Mouse (Mus musculus): ENCODE measurements around the gene Spats2. TPM values are rescaled to one million over a fixed set of nuclear protein-coding genes. Genes with fewer than 3 reads are reported as not detected.
"Not testable (repeated sequence)": the region's sequence is repeated elsewhere in the genome, so short reads cannot be mapped to it uniquely, and the experiment has no call there.

Gene Spats2
- polyA plus RNA-seq, 1 experiment from 2014 or later = 51.0 TPM

DNA sequence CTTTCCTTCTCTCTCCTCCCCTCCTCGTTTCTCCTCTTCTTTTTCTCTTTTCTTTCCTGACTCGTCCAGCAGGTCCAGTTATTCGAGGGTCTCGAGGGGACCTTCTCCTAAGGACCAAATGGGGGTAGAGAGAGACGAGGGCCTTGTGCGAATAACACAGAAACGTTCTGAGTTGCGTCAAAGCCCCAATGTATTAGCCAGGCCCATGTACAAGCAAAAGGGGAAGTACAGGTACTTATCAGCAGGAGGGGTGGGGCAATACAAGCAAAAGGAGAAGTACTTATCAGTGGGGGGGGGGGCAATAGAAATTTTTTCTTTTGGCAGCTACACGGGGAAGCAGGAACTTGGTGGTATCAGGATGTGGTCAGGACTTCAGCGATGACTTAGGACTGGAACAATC is 28.8 kb downstream of the Spats2 start:
- H3K4me1 ChIP-seq; H3K27ac ChIP-seq; H3K9ac ChIP-seq; H3K4me3 ChIP-seq; H3K4me2 ChIP-seq; ATAC-seq (ENCODE audit: insufficient number of reproducible peaks, insufficient read depth, low FRiP score, low TSS enrichment, low read depth); H3K9me3 ChIP-seq; H3K27me3 ChIP-seq: not testable (repeated sequence)
- WGBS = 91% methylated on average over 10 of the region's 10 CpGs
- peaks cover 35% of the 10 kb centered on the region for H3K36me3 ChIP-seq

DNA sequence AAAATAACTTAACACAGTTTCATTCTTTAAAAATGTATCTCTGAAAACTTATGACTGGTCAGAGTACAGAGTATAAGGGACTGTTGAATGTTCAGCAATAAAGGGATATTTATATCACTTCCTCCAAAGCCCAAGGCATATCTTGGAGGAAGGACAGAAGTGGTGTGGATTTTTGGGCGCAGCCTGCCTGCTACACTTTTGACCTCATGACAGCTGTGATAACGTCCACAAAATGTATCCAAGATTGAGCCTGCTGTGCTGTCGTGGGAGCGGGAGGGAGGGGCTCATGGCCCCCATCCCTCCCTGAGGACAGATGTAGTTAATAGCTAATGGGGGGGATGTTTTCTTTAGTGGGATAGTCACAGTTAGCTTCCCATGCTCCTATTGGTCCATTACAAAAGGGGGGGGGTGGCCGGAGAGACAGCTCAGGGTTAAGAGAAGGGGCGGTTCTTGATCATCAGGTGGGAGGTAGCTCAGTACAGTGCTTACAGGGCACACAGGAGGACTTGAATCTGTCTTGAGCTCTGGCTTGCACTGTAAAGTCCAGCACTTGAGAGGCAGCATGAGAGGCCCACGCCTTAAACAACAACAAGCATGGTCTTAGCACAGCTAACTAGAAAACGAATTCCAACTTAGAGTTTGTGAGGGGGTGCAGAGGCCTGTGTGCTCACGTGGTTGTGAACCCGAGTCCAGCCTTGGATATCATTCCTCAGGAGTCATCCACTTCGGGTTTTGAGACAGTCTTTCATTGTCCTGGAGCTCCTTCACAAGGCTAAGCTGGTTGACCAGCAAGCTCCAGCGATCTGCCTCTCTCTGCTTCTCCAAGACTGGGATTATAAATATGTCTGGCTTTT is 38.0 kb downstream of the Spats2 start:
- H3K9me3 ChIP-seq = no peaks in the 10 kb centered on the region
- no peak for ATAC-seq (ENCODE audit: insufficient number of reproducible peaks, insufficient read depth, low FRiP score, low TSS enrichment, low read depth)
- H3K9ac ChIP-seq = no peak overlapping the region
- H3K36me3 ChIP-seq = peaks cover 24% of the 10 kb centered on the region
- no peak overlapping the region for H3K4me3 ChIP-seq
- H3K4me1 ChIP-seq = no peaks in the 10 kb centered on the region
- no peak overlapping the region for H3K4me2 ChIP-seq
- no peaks in the 10 kb centered on the region for H3K27me3 ChIP-seq
- 76% methylated on average over 12 of the region's 12 CpGs for WGBS
- H3K27ac ChIP-seq = no peak overlapping the region

DNA sequence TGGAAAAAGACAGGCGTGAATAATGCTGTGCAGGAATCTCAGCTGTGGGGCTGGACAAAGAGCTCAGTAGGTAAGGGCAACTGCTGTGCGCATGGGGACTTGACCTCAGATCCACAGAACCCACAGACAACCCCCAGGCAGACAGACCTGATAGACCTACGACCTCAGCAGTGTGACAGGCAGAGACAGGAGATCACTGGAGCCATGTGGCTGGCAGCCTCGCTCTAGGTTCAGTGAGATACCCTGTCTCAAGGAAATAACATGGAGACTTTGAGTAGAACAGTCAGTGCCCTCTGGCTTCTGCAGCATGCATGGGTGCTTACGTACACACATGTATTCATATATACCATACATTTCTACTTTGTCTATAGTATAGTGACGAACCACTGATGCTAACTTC is 46.4 kb downstream of the Spats2 start:
- ATAC-seq (ENCODE audit: insufficient number of reproducible peaks, insufficient read depth, low FRiP score, low TSS enrichment, low read depth) = no peak
- no peak overlapping the region for H3K9ac ChIP-seq
- H3K4me3 ChIP-seq = no peak overlapping the region
- peaks cover 55% of the 10 kb centered on the region for H3K36me3 ChIP-seq
- no peaks in the 10 kb centered on the region for H3K27me3 ChIP-seq
- H3K4me1 ChIP-seq = no peaks in the 10 kb centered on the region
- H3K4me2 ChIP-seq = no peak overlapping the region
- H3K27ac ChIP-seq = no peak overlapping the region
- 0 out of 2 replicates have a peak, but pooled peaks cover 4% of the 10 kb centered on the region for H3K9me3 ChIP-seq
- WGBS = 87% methylated on average over 6 of the region's 6 CpGs

DNA sequence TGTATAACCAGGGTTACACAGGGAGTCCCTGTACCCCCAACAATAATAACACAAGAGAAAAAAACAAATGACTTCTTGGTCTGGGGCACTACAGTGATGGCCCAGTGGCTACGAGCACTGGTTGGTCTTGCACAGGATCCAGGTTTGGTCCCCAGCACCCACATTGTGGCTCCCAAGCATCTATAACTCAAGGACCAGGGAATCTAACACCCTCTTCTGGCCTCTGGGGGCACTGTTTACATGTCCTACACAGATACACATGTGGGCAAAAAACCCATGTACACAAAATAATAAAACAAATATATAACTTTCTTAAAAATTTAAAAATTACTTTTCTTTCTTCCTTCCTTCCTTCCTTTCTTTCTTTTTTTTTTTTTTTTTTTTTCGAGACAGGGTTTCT is 53.9 kb downstream of the Spats2 start:
- peaks cover 72% of the 10 kb centered on the region for H3K36me3 ChIP-seq
- H3K4me3 ChIP-seq = no peak overlapping the region
- no peak overlapping the region for H3K9ac ChIP-seq
- ATAC-seq (ENCODE audit: insufficient number of reproducible peaks, insufficient read depth, low FRiP score, low TSS enrichment, low read depth) = no peak
- no peaks in the 10 kb centered on the region for H3K27me3 ChIP-seq
- no peaks in the 10 kb centered on the region for H3K9me3 ChIP-seq
- no peaks in the 10 kb centered on the region for H3K4me1 ChIP-seq
- 96% methylated on average over 1 of the region's 2 CpGs for WGBS
- no peak overlapping the region for H3K27ac ChIP-seq
- H3K4me2 ChIP-seq = no peak overlapping the region

DNA sequence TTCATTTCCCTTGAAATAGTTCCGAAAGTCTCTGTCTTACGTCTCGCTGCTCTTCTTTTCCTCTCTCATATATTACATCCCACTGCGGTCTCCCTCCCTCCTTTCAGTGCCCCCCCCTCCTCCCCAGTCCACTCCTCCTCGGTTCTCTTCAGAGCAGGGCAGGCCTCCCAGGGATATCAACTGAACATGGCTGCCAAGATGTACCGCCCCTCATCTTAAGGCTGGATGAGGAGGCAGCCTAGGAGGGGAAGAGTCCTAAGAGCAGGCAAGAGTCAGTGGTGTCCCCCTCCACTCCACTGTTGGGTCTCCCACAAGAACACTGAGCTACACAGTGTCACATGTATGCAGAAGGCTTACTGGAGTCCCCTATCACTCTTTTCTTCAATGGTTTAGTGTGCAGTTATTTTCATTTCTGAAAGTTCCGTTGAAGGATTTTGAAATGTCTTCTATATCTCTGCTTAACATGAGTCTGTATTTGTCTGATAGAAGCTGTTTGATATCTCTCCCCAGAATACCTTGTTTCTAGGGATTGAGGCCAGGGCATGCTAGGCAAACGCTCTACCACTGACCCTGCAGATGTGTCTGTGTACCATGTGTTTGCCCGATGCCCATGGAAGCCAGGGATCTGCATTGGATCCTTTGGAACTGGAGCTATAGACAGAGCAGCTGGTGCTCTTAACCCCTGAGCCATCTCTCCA is 58.6 kb downstream of the Spats2 start:
- 89% methylated on average over 9 of the region's 9 CpGs for WGBS
- H3K4me1 ChIP-seq = no peaks in the 10 kb centered on the region
- H3K9me3 ChIP-seq = no peaks in the 10 kb centered on the region
- H3K4me3 ChIP-seq = no peak overlapping the region
- no peak overlapping the region for H3K9ac ChIP-seq
- H3K27ac ChIP-seq = no peak overlapping the region
- no peak for ATAC-seq (ENCODE audit: insufficient number of reproducible peaks, insufficient read depth, low FRiP score, low TSS enrichment, low read depth)
- H3K4me2 ChIP-seq = no peak overlapping the region
- H3K27me3 ChIP-seq = no peaks in the 10 kb centered on the region
- peaks cover 89% of the 10 kb centered on the region for H3K36me3 ChIP-seq

DNA sequence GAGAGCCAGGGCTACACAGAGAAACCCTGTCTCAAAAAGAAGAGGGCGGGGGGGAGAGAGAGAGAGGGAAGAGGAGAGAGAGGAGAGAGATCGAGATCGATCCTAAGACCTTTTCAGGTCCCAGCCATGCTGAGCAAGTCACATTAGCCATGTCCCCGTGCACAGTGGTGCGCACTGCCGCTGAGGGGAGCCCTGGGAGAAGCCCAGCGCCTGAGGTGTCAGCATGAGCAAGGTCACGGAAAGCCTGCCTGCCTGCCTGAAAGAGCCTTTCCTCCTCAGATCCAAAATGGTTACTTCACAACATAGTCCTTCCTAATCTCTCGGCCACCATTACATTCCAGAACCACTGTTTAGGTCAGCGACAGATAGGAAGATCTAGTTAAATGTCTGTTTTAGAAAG is 68.6 kb downstream of the Spats2 start:
- H3K27me3 ChIP-seq = no peaks in the 10 kb centered on the region
- H3K36me3 ChIP-seq = peaks cover 54% of the 10 kb centered on the region
- H3K4me2 ChIP-seq = no peak overlapping the region
- WGBS = 86% methylated on average over 10 of the region's 10 CpGs
- H3K4me1 ChIP-seq = no peaks in the 10 kb centered on the region
- no peak overlapping the region for H3K9ac ChIP-seq
- no peak overlapping the region for H3K4me3 ChIP-seq
- H3K27ac ChIP-seq = no peak overlapping the region
- H3K9me3 ChIP-seq = no peaks in the 10 kb centered on the region
- no peak for ATAC-seq (ENCODE audit: insufficient number of reproducible peaks, insufficient read depth, low FRiP score, low TSS enrichment, low read depth)

DNA sequence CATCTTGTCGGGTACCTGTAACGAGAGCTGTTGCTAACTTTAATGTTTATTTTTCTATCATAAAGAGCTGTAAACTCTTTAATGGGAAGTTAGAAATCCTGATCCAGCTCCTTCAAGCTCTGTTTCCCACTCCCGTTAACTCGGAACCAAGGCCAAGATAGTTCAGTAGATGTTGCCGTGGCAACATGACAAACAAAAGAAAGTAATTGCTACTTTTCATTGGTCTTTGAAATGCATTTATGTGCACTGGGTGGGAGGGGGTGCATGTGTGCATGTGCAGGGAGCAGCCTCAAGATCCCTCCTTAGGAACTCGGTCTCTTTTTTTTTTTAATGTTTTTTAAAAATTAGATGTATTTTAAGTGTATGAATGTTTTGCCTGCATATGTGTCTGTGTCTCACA is 69.3 kb downstream of the Spats2 start:
- Histone ChIP-seq H3K9ac (no peak overlapping the region), H3K9me3 (no peaks in the 10 kb centered on the region), H3K4me1 (no peaks in the 10 kb centered on the region), H3K27me3 (no peaks in the 10 kb centered on the region), H3K4me3 (no peak overlapping the region), H3K27ac (no peak overlapping the region), H3K4me2 (no peak overlapping the region), H3K36me3 (peaks cover 55% of the 10 kb centered on the region)
- no peak for ATAC-seq (ENCODE audit: insufficient number of reproducible peaks, insufficient read depth, low FRiP score, low TSS enrichment, low read depth)
- WGBS = 78% methylated on average over 6 of the region's 6 CpGs

DNA sequence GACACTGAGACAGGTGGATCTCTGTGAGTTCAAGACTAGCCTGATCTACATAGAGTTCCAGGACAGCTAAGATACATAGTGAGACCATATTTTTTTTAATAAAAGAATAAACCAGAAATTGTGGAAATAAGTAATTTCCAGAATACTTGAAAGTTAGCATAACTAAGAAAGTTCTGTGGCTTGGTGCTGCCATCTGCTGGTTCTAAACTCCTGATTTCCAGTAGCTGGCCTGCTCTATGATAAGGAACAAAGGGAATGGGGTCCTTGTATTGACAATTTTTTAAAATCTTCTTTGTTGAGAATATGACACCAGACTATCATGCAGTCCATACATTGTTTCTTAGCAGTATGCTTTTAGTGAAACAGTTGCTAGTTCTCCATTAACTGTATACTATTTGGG is 73.0 kb downstream of the Spats2 start:
- H3K4me3 ChIP-seq = no peak overlapping the region
- no peaks in the 10 kb centered on the region for H3K27me3 ChIP-seq
- H3K9me3 ChIP-seq = no peaks in the 10 kb centered on the region
- H3K4me2 ChIP-seq = no peak overlapping the region
- H3K4me1 ChIP-seq = no peaks in the 10 kb centered on the region
- ATAC-seq (ENCODE audit: insufficient number of reproducible peaks, insufficient read depth, low FRiP score, low TSS enrichment, low read depth) = no peak
- H3K27ac ChIP-seq = no peak overlapping the region
- H3K36me3 ChIP-seq = peaks cover 48% of the 10 kb centered on the region
- H3K9ac ChIP-seq = no peak overlapping the region

DNA sequence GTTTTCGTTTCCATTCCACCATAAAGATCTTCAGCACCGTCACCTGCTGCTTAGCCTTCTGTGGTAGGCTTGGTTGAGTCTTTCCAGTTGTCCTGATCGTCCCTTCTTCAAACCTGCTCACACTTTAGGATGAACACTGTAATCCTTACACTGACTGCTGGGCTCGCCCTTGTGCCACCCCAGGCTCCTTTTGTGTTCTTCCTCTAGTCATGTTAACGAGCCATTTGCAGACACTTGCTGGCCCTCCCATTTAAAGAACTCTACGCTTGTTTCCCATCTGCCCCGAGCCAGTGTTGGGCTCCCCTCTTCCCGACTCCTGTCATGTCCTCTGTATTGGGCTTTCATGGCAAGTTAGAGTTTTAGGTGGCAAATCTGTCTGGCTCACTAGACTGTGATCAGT is 80.2 kb downstream of the Spats2 start:
- no peaks in the 10 kb centered on the region for H3K4me1 ChIP-seq
- peaks cover 68% of the 10 kb centered on the region for H3K36me3 ChIP-seq
- H3K4me3 ChIP-seq = no peak overlapping the region
- no peaks in the 10 kb centered on the region for H3K9me3 ChIP-seq
- ATAC-seq (ENCODE audit: insufficient number of reproducible peaks, insufficient read depth, low FRiP score, low TSS enrichment, low read depth) = no peak
- H3K4me2 ChIP-seq = no peak overlapping the region
- 78% methylated on average over 8 of the region's 8 CpGs for WGBS
- no peaks in the 10 kb centered on the region for H3K27me3 ChIP-seq
- no peak overlapping the region for H3K27ac ChIP-seq
- no peak overlapping the region for H3K9ac ChIP-seq

DNA sequence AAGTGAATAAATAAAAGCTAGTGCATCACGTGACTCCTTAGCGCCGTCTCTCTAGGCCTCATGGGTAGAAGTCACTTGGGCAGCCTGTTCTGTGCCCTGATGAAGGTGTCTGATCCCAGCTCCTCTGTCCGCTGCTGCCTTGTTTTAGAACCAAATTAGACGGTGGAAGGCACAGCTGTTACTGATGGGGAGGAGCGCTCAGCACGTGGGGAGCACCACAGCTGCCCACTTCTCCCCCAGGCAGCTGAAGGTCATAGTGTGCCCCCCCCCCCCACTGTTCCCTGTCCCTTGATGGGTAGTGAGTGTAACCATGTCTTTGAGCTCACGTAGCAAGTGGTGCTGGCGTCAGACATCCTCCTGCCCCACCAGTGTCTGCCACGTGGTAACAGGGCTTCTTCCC is 87.5 kb downstream of the Spats2 start:
- H3K4me3 ChIP-seq = no peak overlapping the region
- H3K9ac ChIP-seq = no peak overlapping the region
- H3K36me3 ChIP-seq = peaks cover 63% of the 10 kb centered on the region
- no peaks in the 10 kb centered on the region for H3K9me3 ChIP-seq
- no peaks in the 10 kb centered on the region for H3K4me1 ChIP-seq
- no peak overlapping the region for H3K27ac ChIP-seq
- H3K27me3 ChIP-seq = no peaks in the 10 kb centered on the region
- no peak for ATAC-seq (ENCODE audit: insufficient number of reproducible peaks, insufficient read depth, low FRiP score, low TSS enrichment, low read depth)
- WGBS = 86% methylated on average over 10 of the region's 10 CpGs
- H3K4me2 ChIP-seq = no peak overlapping the region

DNA sequence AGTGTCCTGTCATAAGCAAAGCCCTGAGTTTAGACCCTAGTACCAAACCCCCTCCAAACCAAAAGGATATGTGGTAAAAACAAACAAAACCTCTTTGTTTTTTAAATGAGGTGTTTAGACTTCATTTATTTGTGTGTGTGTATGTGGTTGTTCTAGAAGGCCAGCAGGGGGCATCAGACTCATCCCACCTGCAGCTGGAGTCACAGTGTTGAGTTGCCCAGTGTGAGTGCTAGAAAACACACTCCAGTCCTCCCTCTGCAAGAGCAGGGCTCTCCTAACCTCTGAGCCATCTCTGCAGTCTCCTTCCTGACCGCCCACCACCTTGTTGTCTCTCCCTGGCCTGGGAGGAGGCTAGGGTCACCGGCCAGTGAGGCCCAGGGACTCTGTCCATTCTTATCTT is 89.2 kb downstream of the Spats2 start:
- 87% methylated on average over 2 of the region's 2 CpGs for WGBS
- Histone ChIP-seq H3K27ac (no peak overlapping the region), H3K4me2 (no peak overlapping the region), H3K36me3 (peaks cover 48% of the 10 kb centered on the region), H3K9me3 (no peaks in the 10 kb centered on the region), H3K27me3 (peaks cover 5% of the 10 kb centered on the region), H3K4me3 (no peak overlapping the region), H3K4me1 (no peaks in the 10 kb centered on the region), H3K9ac (no peak overlapping the region)
- ATAC-seq (ENCODE audit: insufficient number of reproducible peaks, insufficient read depth, low FRiP score, low TSS enrichment, low read depth) = no peak

All from embryonic facial prominence, embryonic 13.5 days (tissue).